Mouse (Mus musculus) cerebellum, adult 2 months (tissue): ENCODE data around the gene Pde2a.

ENCODE experiments used
- CTCF ChIP-seq: fragments of 200-500 bp; IDR thresholded peaks from 2 replicates; pipeline ENCODE4 v1.5.1; 2011; ENCODE audit warnings: low read depth, mild to moderate bottlenecking, control low read depth, low read length, moderate library complexity, borderline replicate concordance; ENCODE audit not compliant: insufficient read depth
- POLR2A ChIP-seq: fragments of 200-500 bp; IDR thresholded peaks from 2 replicates; pipeline ENCODE4 v1.6.1; 2011; ENCODE audit warnings: low read length, control low read depth, borderline replicate concordance; ENCODE audit not compliant: insufficient read depth

GRCm38 (mm10) chr7:101550686-101551485, 129.4 kb downstream of the Pde2a start:
- TF ChIP-seq CTCF (no peak), POLR2A (no peak)
